Mouse (Mus musculus) cortical plate, adult 2 months (tissue): ENCODE measurements around the gene Plxdc1.

Source experiments
- CTCF ChIP-seq: fragments of 200-500 bp; IDR thresholded peaks from 2 replicates; pipeline ENCODE4 v1.5.1; 2011; ENCODE audit warnings: mild to moderate bottlenecking, control low read depth, low read length; ENCODE audit not compliant: insufficient read depth; ENCODE audit errors: extremely low read depth
- POLR2A ChIP-seq: fragments of 200-500 bp; IDR thresholded peaks from 2 replicates; pipeline ENCODE4 v1.6.1; 2011; ENCODE audit warnings: mild to moderate bottlenecking, low read length, control low read depth; ENCODE audit not compliant: insufficient read depth; ENCODE audit errors: extremely low read depth

DNA sequence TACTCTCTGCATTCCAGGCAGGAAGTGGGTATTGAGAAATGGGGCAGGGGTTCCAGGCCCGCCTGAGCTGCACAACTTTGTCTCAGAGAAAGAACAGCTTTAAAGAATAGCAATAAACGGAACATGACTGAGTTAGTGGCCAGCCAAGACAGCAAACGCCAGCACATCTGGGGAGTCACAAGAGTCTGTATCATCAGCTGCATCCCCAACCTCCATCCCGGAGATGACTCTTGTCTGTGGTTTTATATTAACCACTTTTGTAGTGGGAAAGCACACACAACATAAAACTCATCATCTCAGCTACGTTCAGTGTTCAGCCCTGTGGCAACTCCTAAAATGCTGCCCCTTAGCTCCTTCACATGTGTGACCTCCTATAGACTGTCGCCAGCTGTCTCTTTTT, 84.4 kb downstream of the Plxdc1 start:
- no peak for TF ChIP-seq CTCF
- TF ChIP-seq POLR2A, result no peak
